ENCODE assay signal across 8 mouse cellular contexts in genomic region chr7:28959505-28960045, GRCm38 (mm10). TPM values are rescaled to one million over a fixed set of nuclear protein-coding genes. Genes with fewer than 3 reads are reported as not detected.
DNase-seq lines count a peak whose midpoint lies in the region; ATAC-seq and TF ChIP-seq lines count a peak whose summit lies in the region.

No protein-coding gene starts in this region.

- peak overlapping the region; percentile 93 for H3K27ac ChIP-seq in embryonic fibroblast, embryonic 13.5 days (ENCODE audit: insufficient read depth, low read length)
- H3K27ac ChIP-seq in limb, embryonic 15.5 days: peak overlapping the region; percentile 92

- DNase-seq in kidney, adult 18-20 months: peak; percentile 36
- DNase-seq in kidney, postnatal 14 days: no peak
- DNase-seq in layer of hippocampus, postnatal 14 days (ENCODE audit: low spot score in 2 of 2): no peak
- DNase-seq in gastrocnemius, postnatal 10 days: no peak
- no peak for DNase-seq in gastrocnemius, postnatal 36 days

- H3K36me3 ChIP-seq in limb, embryonic 15.5 days: no peaks in the 10 kb centered on the region
- no peaks in the 10 kb centered on the region for H3K36me3 ChIP-seq in myocyte (ENCODE audit: control insufficient read depth, insufficient read depth)

- H3K79me2 ChIP-seq in myocyte (ENCODE audit: control insufficient read depth, insufficient read depth): peaks cover 75% of the 10 kb centered on the region

- H3ac ChIP-seq in myocyte (ENCODE audit: control insufficient read depth, insufficient read length): peak overlapping the region; percentile 92

- H3K9me3 ChIP-seq in limb, embryonic 15.5 days: no peaks in the 10 kb centered on the region

- H3K27me3 ChIP-seq in limb, embryonic 15.5 days: no peaks in the 10 kb centered on the region
- no peaks in the 10 kb centered on the region for H3K27me3 ChIP-seq in myocyte (ENCODE audit: control insufficient read depth, insufficient read depth, insufficient read length)

- TF ChIP-seq CTCF in embryonic fibroblast, embryonic 13.5 days (IDR thresholded peaks at IDR 0.05; ENCODE audit: borderline replicate concordance, insufficient read depth, low read length): no peak

- peak overlapping the region; percentile 80 for H3K4me3 ChIP-seq in embryonic fibroblast, embryonic 13.5 days (ENCODE audit: insufficient read depth, low read length)
- H3K4me3 ChIP-seq in limb, embryonic 15.5 days: peak overlapping the region; percentile 99
- H3K4me3 ChIP-seq in myocyte: peak overlapping the region; percentile 56

- peak overlapping the region; percentile 79 for H3K4me2 ChIP-seq in limb, embryonic 15.5 days
- peak overlapping the region; percentile 83 for H3K4me2 ChIP-seq in myocyte (ENCODE audit: low read depth)

- H3K9ac ChIP-seq in limb, embryonic 15.5 days: peak overlapping the region; percentile 98

- H3K4me1 ChIP-seq in embryonic fibroblast, embryonic 13.5 days (ENCODE audit: control insufficient read depth, insufficient read depth, low read length): peaks cover 17% of the 10 kb centered on the region
- peaks cover 63% of the 10 kb centered on the region for H3K4me1 ChIP-seq in limb, embryonic 15.5 days

- no peak for TF ChIP-seq POLR2A in embryonic fibroblast, embryonic 13.5 days (IDR thresholded peaks at IDR 0.05; ENCODE audit: low read depth, low read length)
- no peak for TF ChIP-seq POLR2A in myocyte (IDR thresholded peaks at IDR 0.05; ENCODE audit: insufficient read length, low read depth)

- WGBS in limb, embryonic 15.5 days: 21% methylated on average over 6 of the region's 6 CpGs

- intact Hi-C loops in gastrocnemius, postnatal 36 days (cut with DNase I): loop anchor here (5.0 kb wide), 1 partner anchor 37 kb away; no protein-coding TSS in a partner anchor

- no peak for ATAC-seq in limb, embryonic 15.5 days (ENCODE audit: insufficient number of reproducible peaks, low FRiP score, low TSS enrichment, low read depth)

TF ChIP-seq in myocyte, 11 proteins besides CTCF, POLR2A, EP300 and RAD21:
- no peak for TF ChIP-seq TCF3 (IDR thresholded peaks at IDR 0.05; ENCODE audit: insufficient read length, low read depth)

RNA-seq across cellular contexts. Expression of gene Actn4, which starts 2.6 kb away (rescaled TPM):
- 446 and 575 TPM in 2 replicates for polyA plus RNA-seq in embryonic fibroblast, embryonic 13.5 days (2011; ENCODE audit: insufficient read length, low read depth, missing spikeins)
- 347 and 359 TPM in 2 replicates for polyA plus RNA-seq in limb, embryonic 15.5 days (2015; fragmentation: Nextera tagmentation; extraction: Ambion mirVana)
- 270 TPM for polyA plus RNA-seq in myocyte (2012; fragmentation: generic; extraction: Trizol)
- total RNA-seq in layer of hippocampus, postnatal 14 days (2021): 100 to 1,000 TPM; 123 to 132 TPM
- total RNA-seq in gastrocnemius, postnatal 10 days (2021): 100 to 1,000 TPM in 1 of 2 experiments, 10 to 100 TPM in 1; 90.2 to 120 TPM
- 10 to 100 TPM; 31.6 to 35.1 TPM for total RNA-seq in gastrocnemius, postnatal 36 days (2021)

RNA-seq across cellular contexts. Expression of gene Eif3k, which starts 22.1 kb away (rescaled TPM):
- 328 and 347 TPM in 2 replicates for polyA plus RNA-seq in embryonic fibroblast, embryonic 13.5 days (2011; ENCODE audit: insufficient read length, low read depth, missing spikeins)
- polyA plus RNA-seq in limb, embryonic 15.5 days (2015; fragmentation: Nextera tagmentation; extraction: Ambion mirVana): 372 and 387 TPM in 2 replicates
- polyA plus RNA-seq in myocyte (2012; fragmentation: generic; extraction: Trizol): 335 TPM
- total RNA-seq in layer of hippocampus, postnatal 14 days (2021): 100 to 1,000 TPM; 159 to 164 TPM
- total RNA-seq in gastrocnemius, postnatal 10 days (2021): 100 to 1,000 TPM; 169 to 174 TPM
- total RNA-seq in gastrocnemius, postnatal 36 days (2021): 100 to 1,000 TPM; 119 to 125 TPM

RNA-seq across cellular contexts. Expression of gene Map4k1, which starts 22.3 kb away (rescaled TPM):
- polyA plus RNA-seq in embryonic fibroblast, embryonic 13.5 days (2011; ENCODE audit: insufficient read length, low read depth, missing spikeins): 2.0 and 2.2 TPM in 2 replicates
- 7.2 and 7.6 TPM in 2 replicates for polyA plus RNA-seq in limb, embryonic 15.5 days (2015; fragmentation: Nextera tagmentation; extraction: Ambion mirVana)
- 0.18 TPM for polyA plus RNA-seq in myocyte (2012; fragmentation: generic; extraction: Trizol)
- 1 to 10 TPM; 2.7 to 4.1 TPM for total RNA-seq in layer of hippocampus, postnatal 14 days (2021)
- under 1 TPM; 0.66 to 0.93 TPM for total RNA-seq in gastrocnemius, postnatal 10 days (2021)
- total RNA-seq in gastrocnemius, postnatal 36 days (2021): under 1 TPM; 0.27 to 0.46 TPM
